Mouse (Mus musculus) frontal cortex, postnatal 10 days (tissue): ENCODE results near the gene Ccdc8.

Experiments used
- DNase-seq, 2 experiments: peaks; one replicate each; pipeline ENCODE4 v3.0.0; 2022; ENCODE audit warnings: low spot score in 2 of 2, mixed read lengths in 1 of 2

The Ccdc8 gene

GRCm38 (mm10) chr7:17010010-17010347, 17.5 kb downstream of the Ccdc8 start:
- no peak for DNase-seq

- no peak for DNase-seq
These were observed 19.5 kb downstream of the Ccdc8 start for GRCm38 (mm10) chr7:17011909-17012590.

GRCm38 (mm10) chr7:17015381-17015780, 22.9 kb downstream of the Ccdc8 start:
- DNase-seq = no peak

- DNase-seq = peak; percentile 85 to 89
These were observed 24.5 kb downstream of the Ccdc8 start for GRCm38 (mm10) chr7:17017036-17017435.

- DNase-seq = no peak
These were observed 25.4 kb downstream of the Ccdc8 start for GRCm38 (mm10) chr7:17017921-17018320.

GRCm38 (mm10) chr7:17019426-17020166, 27.1 kb downstream of the Ccdc8 start:
- DNase-seq = no peak

GRCm38 (mm10) chr7:17022176-17022575, 29.7 kb downstream of the Ccdc8 start:
- DNase-seq = no peak

GRCm38 (mm10) chr7:17023701-17024100, 31.2 kb downstream of the Ccdc8 start:
- DNase-seq = no peak

- no peak for DNase-seq
These were observed 31.6 kb downstream of the Ccdc8 start for GRCm38 (mm10) chr7:17024141-17024540.

- DNase-seq = no peak
These were observed 32.5 kb downstream of the Ccdc8 start for GRCm38 (mm10) chr7:17024814-17025504.

GRCm38 (mm10) chr7:17025505-17025894, 33.0 kb downstream of the Ccdc8 start:
- no peak for DNase-seq

GRCm38 (mm10) chr7:17025896-17026622, 33.6 kb downstream of the Ccdc8 start:
- no peak for DNase-seq

GRCm38 (mm10) chr7:17026710-17027587, 34.4 kb downstream of the Ccdc8 start:
- no peak for DNase-seq

- DNase-seq = peak; percentile 85 to 92
These were observed 35.3 kb downstream of the Ccdc8 start, which contains the start of gene Ppp5c for GRCm38 (mm10) chr7:17027588-17028343. Ppp5c (minus strand) TSS chr7:17027924.

- DNase-seq = no peak
These were observed 36.4 kb downstream of the Ccdc8 start for GRCm38 (mm10) chr7:17028923-17029322.

- DNase-seq = no peak
These were observed 37.7 kb downstream of the Ccdc8 start for GRCm38 (mm10) chr7:17030239-17030638.

- DNase-seq = no peak
These were observed 45.6 kb downstream of the Ccdc8 start for GRCm38 (mm10) chr7:17038018-17038695.

- DNase-seq = no peak
These were observed 46.9 kb downstream of the Ccdc8 start for GRCm38 (mm10) chr7:17039373-17039772.

GRCm38 (mm10) chr7:17045743-17046142, 53.2 kb downstream of the Ccdc8 start:
- DNase-seq = no peak
